Mouse (Mus musculus) gastrocnemius, postnatal 36 days (tissue): ENCODE measurements around the gene Rilpl1. TPM values are rescaled to one million over a fixed set of nuclear protein-coding genes. Genes with fewer than 3 reads are reported as not detected.

Experiments
- DNase-seq, 2 experiments: peaks; one replicate each; pipeline ENCODE4 v3.0.0; 2022
- intact Hi-C: fragments of 180-260 bp; cut with DNase I; formaldehyde crosslinking; loops from one replicate; pipeline ENCODE4 v1.15.1; 2025
- total RNA-seq, 2 experiments: library from RNA; stranded (reverse); gene quantifications; 2 replicates each; pipeline ENCODE4 v1.2.3; 2021

Rilpl1 gene
- total RNA-seq, 2 experiments from 2014 or later, result 197 to 200 TPM

DNA sequence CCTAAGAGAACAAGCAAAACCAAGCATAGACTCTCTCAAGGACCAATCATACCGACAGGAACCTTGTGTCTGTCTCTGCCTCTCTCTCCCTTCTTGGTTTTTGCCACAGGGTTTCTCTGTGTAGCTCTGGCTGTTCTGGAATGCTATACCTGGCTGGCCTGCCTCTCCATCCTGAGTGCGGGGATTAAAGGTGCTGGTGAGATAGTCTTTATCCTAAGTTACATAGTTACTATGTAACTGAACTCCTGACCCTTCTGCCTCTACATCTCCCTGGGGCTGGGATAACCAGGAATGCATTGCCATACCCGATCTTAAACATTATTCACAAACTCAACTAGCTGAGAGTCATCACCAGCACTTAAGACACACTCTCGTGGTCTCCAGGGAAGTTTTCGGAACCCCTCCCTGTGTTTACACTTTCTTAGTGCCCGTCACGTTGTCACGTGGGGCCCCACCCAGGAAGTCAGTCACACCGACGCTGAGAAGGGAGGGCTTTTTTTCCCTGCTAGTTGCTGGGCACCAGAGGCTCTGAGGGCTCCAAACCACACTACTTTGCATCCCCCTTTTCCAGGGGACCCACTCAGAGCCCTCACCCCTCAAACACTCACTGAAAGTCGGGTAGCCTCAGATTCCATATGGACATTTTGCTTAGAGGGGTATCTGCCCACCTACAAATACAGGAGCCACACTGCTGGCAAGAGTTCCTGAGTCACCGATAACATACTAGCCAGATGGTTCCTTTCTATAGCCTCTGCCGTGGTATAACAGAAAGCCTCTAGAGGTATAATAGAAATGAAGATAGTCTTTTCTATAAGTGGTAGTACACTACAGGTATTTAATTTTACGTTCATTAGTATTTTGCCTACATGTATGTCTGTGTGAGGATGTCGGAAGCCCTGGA is 34.3 kb downstream of the Rilpl1 start:
- intact Hi-C loops, result loop anchor here (5.0 kb wide), 1 partner anchor 35 kb away; the partner anchor contains the start of gene Rilpl1

DNA sequence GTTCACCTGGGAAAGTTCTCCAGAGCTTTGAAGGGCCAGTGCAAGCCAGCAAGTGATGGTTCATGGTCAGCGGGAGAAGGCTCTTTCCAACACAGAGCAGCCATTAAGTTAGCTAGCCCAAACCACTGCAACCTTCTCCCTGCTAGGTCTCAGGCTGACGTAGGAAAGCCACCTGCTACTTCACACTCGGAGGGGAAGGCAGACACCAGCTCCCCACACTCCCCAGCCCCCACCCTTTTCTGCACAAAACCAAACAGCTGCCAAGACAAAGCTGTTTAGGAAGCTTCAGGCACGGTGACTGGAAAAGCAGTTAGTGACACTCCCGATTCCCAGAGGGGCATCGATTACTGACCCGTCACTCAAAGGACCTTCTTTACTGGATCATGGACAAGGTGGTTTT is 35.6 kb downstream of the Rilpl1 start:
- no peak for DNase-seq
- intact Hi-C loops, result loop anchor here (5.0 kb wide), 1 partner anchor 37 kb away; the partner anchor contains the start of gene Rilpl1

More for the DNA sequence above, 34.3 kb downstream of the Rilpl1 start:
- no peak for DNase-seq

DNA sequence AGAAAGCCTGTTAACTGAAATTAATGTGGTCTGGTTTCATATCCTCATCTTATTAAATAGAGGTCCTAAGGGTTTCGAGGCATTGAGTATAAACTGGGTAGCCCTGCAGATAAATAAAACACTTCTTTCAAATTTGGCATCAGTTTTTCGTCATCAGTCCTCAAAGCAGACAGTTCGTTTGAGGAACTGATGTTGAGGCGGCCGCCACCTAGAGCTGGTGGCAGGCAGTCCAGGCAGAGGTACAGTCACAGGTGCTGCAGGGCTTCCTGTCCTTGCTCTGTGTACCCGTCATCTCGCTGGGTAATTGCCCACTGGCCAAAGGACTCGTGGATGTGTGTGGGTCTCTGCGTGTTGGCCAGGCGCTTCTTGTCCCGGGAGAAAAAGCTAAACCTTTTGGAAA is 37.7 kb downstream of the Rilpl1 start:
- intact Hi-C loops, result no loop called here
- DNase-seq, result no peak

DNA sequence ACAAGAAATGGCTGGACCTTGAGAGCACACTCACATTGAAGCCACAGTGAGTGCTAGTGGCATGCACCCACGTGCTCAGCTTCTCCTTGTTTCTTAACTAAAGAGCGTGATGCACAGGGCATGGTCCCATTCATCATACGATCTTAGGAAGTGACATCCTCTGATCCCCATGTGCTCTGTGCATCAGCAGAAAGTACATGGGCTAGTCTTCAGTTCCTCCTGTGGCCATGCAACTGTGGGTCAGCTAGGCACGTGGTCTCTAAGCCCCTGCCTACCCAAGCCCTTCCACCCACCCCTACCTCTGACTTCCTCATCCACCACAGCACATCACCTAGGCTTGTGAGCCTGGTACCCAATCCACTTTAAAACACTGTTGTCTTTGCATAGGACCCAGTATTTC is 38.6 kb downstream of the Rilpl1 start:
- intact Hi-C loops, result no loop called here

DNA sequence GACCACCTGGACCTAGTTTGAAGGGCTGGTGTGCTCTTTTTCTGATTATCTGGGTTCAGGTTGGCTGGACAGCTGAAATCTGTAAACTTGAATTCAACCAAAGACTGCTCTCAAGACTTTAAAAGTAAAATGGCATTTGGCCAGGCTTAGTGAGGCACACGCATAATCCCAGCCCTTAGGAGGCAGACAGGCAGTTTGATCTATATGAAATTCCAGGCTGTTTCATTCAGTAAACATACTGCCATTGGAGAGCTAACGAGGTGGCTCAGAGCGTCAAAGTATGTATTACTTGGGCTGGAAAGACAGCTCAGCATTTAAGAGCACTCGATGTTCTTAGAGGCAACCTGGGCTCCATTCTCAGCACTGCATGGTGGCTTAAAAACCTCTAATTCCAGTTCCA is 39.5 kb downstream of the Rilpl1 start:
- no peak for DNase-seq
- intact Hi-C loops, result no loop called here

More for the DNA sequence above, 38.6 kb downstream of the Rilpl1 start:
- DNase-seq, result no peak

DNA sequence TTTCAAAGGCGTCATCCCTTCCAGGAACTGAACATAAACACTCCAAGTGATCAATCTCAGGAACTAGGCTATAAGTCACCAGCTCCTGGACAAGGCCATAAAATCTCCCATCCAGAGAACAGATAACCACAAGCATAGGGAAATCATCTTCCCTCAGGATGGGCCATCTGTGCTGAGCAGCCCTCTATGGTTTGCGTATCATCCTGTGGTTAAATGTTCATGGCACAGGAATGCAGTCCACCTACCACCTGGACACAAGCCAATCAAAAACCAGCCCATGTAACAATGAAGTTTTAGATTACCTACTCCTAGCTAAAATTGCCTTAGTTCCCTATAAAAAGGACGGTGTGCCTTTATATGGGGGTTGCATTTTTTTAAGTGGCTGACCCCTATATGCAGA is 42.3 kb downstream of the Rilpl1 start:
- intact Hi-C loops, result no loop called here
- no peak for DNase-seq

DNA sequence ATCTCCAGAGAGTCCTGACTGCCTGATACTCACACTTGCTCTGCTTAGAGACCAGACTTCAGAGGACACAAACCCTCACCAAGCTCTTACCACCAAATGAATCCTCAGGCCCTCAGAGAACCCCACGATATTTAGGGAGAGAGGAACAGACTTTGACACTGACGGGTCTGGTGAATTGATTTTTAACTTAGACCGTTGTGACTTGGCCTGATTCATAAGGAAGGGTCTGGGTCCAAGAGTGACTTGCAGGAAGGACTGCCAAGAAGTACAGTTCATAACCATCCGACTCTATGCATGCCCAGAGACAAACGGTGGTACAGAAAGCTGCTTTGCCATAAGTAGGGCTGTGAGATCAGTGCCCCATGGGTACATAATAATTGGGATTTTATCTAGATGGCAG is 45.5 kb downstream of the Rilpl1 start:
- DNase-seq, result no peak
- intact Hi-C loops, result no loop called here

DNA sequence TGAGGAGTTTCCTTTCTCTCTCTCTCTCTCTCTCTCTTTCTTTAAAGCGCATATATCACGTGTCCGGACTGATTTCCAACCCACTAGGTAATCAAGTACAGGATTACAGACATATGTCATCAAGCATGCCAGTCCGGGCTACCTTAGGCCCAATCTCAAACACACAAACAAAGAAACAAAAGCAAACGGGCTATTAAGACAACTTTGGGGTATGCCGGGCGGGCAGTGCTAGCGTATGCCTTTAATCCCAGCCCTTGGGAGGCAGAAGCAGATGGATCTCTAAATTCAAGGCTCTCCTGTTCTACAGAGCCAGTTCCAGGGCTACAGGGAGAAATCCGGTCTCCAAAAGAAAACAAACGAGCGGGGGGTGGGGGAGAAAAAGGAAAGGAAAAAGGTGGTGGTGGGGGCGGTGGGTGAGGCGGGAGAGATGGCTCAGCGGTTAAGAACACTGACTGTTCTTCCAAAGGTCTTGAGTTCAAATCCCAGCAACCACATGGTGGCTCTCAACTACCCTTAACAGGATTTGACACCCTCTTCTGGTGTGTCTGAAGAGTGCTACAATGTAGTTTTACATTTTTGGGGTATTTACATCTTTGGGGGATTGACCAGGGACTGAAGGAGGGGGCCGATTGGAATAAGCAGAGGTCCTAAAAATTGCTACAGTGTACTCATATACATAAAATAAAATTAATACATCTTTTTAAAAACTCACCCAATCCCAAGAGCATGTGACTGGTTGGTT is 47.4 kb downstream of the Rilpl1 start:
- DNase-seq, result no peak
- intact Hi-C loops, result loop anchor here (2.0 kb wide), 1 partner anchor 53 kb away; no protein-coding TSS in a partner anchor

DNA sequence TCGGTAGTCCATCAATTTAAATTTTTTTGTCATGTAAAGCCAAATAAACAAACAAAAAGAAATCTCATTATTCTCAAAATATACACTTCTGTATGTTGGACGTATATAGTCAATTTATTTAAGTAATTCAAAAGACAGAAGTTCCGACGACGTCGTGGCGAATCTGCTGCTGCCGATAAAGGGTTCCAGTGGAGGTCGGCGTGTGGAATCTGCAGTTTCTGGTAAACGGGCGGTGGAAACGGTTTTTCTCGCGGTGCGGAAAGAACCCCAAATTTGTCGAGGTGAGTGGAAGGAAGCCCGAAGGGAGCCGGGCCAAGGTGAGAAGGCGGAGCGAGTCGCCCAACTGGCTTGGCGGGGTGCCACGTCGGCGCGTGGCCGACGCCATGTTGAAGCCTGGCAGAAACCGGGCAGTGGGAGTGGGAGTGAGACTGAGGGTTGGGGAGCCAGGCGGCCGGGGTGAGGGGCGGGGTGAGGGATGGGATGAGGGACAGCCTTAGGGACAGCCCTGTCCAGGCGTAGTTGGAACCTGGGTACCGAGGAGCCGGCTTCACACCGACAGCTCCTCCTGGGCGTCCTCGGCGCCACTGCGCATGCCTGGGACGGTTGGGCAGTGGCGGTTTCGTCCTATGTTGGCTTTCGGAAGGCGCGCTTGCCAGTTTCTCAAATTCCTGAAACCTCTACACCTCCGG is 48.1 kb downstream of the Rilpl1 start, which contains the start of gene Snrnp35:
Gene Snrnp35, plus strand, starts transcription at position 169 of the 689 bp plus-strand sequence.
- intact Hi-C loops, result loop anchor here (2.0 kb wide), 1 partner anchor 54 kb away; no protein-coding TSS in a partner anchor
- peak; percentile 90 to 95 for DNase-seq

DNA sequence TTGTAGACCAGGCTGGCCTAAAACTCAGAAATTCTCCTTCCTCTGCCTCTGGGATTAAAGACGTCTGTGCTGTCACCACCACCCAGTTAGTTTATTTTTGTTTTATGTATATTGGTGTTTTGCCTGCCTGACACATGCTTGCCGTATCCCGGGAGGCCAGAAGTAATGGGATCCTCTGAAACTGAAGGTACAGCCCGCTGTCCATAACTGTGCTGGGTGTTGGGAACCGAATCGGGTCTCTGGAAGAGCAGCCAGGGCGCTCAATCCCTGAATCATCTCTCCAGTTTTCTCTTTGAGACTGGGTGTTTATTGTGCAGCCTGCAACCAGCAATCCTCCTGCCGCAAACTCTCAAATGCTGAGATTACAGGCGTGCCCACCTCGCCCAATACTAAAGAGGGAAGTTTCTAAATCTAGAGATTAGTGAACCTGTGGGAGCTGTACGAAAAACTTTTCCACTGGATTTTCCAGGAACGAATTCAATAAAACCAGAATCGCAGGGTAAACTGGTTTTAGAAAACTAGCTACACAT is 48.7 kb downstream of the Rilpl1 start:
- DNase-seq, result peak in 1 of 2 experiments; percentile 52
- intact Hi-C loops, result loop anchor here (2.0 kb wide), 1 partner anchor 54 kb away; no protein-coding TSS in a partner anchor

DNA sequence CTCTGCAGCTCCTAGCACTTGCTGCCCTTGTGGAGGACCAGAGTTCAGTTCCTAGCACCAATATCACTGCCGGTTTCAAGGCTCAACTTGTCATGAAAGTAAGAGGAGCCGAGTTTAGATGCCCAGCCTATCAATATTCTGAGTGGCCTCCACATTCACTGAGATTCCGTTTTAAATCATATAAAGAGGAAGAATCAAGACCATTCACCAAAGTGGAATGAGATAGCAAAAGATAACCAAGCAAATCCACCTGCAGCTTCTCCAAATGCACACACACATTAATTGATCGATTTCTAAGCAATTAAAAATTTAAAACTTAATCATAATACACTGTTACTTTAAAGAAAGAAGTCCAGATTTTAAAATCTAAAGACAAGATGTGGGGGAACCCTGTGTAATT is 49.5 kb downstream of the Rilpl1 start:
- intact Hi-C loops, result loop anchor here (2.0 kb wide), 1 partner anchor 55 kb away; no protein-coding TSS in a partner anchor
- DNase-seq, result no peak

DNA sequence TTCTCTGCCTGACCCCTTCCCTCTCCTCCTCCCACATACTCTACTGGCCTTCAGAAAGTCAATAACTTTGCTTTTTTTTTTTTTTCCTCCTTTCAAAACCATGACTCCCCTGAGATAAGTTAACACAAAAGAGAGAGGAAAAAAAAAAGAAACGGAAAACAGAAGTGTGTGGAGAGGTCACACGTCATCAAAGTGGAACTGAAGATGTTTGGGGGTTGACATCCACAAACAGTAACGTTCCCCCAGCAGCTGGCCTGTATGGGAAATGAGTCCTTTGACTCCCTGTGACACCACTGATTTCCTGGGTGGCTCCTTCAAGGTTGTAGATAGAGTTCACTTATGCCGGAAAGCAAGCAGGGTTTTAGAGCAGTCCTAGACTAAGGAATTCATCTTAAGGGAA is 51.1 kb downstream of the Rilpl1 start:
- intact Hi-C loops, result no loop called here
- DNase-seq, result no peak

DNA sequence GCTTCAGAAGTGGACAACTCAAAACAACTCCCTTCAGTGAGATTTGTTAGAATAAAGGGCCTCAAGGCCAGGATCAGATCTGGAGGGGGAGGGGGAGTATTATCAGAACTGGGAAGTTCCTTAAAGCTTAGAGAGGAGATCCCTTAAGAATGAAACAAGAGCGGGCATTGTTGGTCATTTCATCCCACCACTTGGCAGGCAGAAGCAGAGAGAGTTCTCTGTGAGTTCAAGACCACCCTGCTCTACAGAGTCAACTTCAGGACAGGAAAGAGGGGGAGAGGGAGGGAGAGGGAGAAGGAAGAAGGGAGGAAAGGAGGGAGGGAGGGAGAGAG is 52.4 kb downstream of the Rilpl1 start:
- DNase-seq, result no peak
- intact Hi-C loops, result loop anchor here (2.0 kb wide), 1 partner anchor 30 kb away; no protein-coding TSS in a partner anchor

DNA sequence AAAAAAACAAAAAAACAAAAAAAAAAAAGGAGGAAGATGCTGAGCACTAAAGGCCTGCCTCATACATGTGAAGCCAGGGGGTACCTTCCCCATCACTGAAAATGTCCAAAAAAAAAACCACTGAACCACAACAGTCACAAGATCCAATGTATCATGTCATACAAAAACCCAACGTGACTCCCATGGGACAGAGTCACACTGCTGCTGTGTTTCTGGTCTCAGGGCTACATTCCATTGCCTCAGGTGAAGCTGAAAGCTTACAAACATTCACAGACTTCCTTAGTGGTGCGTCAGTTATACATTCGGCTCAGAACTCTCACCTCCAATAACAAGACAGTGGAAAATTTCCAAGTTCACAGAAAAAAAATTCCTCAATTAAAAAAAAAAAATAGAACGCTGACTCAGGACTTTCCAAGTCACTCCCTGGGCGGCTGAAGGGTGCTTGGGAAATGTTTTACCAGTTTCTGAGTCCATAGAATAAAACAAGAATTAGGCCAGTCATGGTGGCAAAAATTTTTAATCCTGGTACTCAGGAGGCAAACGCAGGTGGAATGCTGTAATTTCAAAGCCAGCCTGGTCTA is 60.5 kb downstream of the Rilpl1 start:
- intact Hi-C loops, result no loop called here

DNA sequence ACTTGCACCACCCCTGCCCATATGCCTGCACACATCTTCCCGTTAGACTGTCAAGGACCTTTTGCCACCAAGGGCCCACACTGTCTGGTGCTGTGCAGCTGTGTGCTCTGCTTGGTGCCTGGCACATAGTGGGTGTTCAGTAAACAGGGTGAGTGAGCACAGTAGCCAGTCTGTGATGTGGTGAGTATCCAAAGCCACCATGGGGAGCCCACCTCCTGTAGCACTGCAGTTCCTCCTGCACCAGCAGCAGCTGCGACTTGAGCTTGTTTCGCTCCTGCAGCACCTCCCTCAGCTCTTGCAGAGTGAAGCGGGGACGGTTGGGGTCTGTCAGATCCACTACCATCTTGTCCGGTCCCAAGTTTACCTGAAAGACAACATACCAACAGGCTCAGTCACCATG is 61.7 kb downstream of the Rilpl1 start:
- no peak for DNase-seq

More for the DNA sequence above, 60.5 kb downstream of the Rilpl1 start:
- DNase-seq, result no peak

DNA sequence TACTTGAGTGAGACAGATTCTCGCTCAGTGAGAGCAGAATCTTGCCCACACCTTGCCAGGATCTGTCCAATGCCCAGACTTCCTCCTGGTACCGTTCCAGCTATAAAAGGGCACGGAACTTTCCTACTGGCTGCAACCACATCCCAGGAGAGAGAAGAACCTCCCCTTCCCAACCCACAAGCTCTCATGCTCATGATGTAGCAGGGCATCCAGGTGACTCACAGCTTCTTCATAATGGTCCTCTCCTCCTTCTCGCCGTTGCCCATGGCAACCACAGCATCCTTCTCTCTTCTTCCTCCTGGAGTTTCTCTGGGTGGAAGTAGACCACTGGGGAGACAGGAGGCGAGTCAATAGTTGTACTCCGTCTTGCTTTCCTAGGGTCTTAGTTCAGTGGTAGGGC is 62.8 kb downstream of the Rilpl1 start:
- intact Hi-C loops, result no loop called here
- DNase-seq, result no peak

More for the DNA sequence above, 61.7 kb downstream of the Rilpl1 start:
- intact Hi-C loops, result no loop called here

DNA sequence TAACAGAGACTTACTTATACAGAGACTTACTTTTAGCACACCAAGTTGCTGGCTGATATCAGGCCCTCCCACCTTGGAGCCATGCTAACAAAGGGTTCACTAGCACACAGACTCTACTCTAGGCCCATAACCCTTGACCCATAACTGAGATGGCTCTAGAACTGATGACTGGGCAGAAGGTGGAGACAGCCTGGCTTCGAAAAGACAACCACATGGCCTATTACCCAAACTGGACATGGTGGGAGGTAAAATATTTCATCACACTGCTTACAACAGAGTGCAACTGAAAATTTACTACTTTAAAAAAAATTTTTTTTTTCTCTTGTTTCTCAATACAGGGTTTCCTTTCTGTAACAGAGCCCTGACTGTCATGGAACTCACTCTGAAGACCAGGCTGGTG is 63.4 kb downstream of the Rilpl1 start:
- intact Hi-C loops, result no loop called here

DNA sequence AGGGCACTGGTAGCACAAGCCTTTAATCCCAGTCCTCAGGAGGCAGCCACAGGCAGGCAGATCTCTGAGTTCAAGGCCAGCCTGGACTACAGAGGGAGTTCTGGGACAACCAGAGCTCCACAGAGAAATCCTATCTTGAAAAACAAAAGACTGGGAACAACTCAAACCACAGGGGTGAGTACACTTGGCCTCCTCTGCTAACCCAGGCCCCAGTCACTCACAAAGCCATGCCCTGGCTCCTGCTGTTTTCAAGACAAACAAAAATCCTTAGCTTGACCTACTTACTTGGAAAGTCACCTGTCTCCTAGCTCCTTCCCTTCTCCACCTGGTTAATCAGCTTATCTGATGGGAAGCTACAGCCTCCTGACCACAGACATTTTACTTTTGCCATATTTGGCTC is 66.3 kb downstream of the Rilpl1 start:
- intact Hi-C loops, result no loop called here
- no peak for DNase-seq

More for the DNA sequence above, 63.4 kb downstream of the Rilpl1 start:
- no peak for DNase-seq

DNA sequence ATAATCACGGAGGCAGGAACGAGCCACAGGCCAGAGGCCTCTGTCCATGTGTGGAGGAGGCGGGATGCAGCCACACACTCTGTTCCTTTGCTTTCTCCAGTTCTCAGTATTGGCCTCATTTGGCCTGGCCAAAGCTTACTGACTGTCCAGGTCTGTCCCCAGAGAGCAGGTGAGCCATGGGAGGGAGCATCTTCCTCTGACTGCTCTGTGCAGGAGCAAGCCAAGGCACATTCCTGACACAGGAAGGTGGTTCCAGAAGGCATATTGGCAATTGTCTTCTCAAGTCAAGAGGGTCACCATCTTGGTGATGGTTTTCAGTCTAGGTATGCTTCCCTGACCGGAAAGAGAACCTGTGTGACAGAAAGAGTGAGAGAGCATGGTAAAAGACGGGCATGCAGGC is 67.7 kb downstream of the Rilpl1 start:
- intact Hi-C loops, result no loop called here

More for the DNA sequence above, 67.7 kb downstream of the Rilpl1 start:
- DNase-seq, result no peak
